Mouse (Mus musculus): Measurements from ENCODE around the gene Olfr958. TPM values are rescaled to one million over a fixed set of nuclear protein-coding genes. Genes with fewer than 3 reads are reported as not detected.

Olfr958 gene
- not detected in 2 replicates for polyA plus RNA-seq (2012; ENCODE audit: insufficient read depth, insufficient read length, low replicate concordance, missing spikeins)

DNA sequence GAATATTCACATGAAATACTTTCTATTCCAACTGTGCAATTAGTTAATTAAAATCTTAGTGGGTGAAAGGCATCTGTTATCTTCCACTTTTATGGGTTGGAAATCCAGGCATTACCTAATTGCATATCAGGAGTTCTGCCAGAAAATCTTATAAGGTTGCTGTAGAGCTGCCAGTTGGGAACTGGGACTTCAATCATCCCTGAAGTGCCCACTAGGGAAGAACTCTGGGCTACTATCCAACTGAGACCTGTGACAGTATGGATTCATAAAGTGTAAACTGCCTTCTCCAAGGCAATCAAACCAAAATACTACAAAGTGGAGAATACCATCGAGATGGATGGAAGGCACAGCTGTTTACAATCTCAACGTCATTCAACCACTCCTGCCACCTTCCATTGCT lies at the start of gene Olfr958:
Gene Olfr958 (minus strand): TSS at position 109 of the 400 bp plus-strand sequence.
- WGBS: 59% methylated on average over 2 of the region's 2 CpGs
- H3K4me1 ChIP-seq (ENCODE audit: control insufficient read depth, insufficient read depth, low read length): no peaks in the 10 kb centered on the region
- TF ChIP-seq CTCF (IDR thresholded peaks at IDR 0.05; ENCODE audit: insufficient read depth, low read depth, low read length) (no peak), POLR2A (IDR thresholded peaks at IDR 0.05; ENCODE audit: insufficient read depth, low read depth, low read length) (no peak)
- H3K4me3 ChIP-seq (ENCODE audit: insufficient read depth, low read depth, low read length): no peak within 1 kb of the TSS
- H3K27ac ChIP-seq (ENCODE audit: insufficient read depth, low read depth, low read length): no peak within 1 kb of the TSS

DNA sequence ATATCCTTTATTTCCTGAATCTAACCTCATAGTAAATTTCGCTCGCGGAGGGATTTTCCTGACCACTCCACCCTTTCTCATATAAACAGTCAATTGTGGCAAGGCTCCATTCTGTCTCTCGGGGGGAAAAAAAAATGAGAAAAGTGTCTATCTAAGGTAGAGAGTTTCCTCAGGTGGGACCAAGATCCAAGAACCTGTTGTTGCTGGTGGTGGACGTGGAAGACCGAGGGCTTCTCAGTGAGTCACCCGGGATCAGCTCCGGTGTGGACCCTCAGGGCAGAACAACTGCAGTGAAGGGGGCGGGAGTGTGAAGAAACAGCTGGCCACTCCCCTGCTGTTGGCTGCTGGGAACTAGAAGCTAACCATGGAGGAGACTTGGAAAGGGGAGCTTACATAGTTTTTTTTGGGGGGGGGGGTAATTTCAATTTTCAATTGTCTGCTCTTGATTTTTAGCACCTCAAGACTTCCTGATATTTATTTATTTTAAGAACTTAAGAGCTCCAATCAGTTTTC lies 49.5 kb upstream of the Olfr958 start:
- Histone ChIP-seq H3K27ac (ENCODE audit: insufficient read depth, low read depth, low read length) (no peak overlapping the region), H3K4me1 (ENCODE audit: control insufficient read depth, insufficient read depth, low read length) (peaks cover 2% of the 10 kb centered on the region; the same call in 1 of the 2 replicates), H3K4me3 (ENCODE audit: insufficient read depth, low read depth, low read length) (peak overlapping the region; percentile 45)
- TF ChIP-seq POLR2A (IDR thresholded peaks at IDR 0.05; ENCODE audit: insufficient read depth, low read depth, low read length): no peak
- no peak for TF ChIP-seq CTCF (IDR thresholded peaks at IDR 0.05; ENCODE audit: insufficient read depth, low read depth, low read length)
- under 1% methylated on average over 9 of the region's 9 CpGs for WGBS

DNA sequence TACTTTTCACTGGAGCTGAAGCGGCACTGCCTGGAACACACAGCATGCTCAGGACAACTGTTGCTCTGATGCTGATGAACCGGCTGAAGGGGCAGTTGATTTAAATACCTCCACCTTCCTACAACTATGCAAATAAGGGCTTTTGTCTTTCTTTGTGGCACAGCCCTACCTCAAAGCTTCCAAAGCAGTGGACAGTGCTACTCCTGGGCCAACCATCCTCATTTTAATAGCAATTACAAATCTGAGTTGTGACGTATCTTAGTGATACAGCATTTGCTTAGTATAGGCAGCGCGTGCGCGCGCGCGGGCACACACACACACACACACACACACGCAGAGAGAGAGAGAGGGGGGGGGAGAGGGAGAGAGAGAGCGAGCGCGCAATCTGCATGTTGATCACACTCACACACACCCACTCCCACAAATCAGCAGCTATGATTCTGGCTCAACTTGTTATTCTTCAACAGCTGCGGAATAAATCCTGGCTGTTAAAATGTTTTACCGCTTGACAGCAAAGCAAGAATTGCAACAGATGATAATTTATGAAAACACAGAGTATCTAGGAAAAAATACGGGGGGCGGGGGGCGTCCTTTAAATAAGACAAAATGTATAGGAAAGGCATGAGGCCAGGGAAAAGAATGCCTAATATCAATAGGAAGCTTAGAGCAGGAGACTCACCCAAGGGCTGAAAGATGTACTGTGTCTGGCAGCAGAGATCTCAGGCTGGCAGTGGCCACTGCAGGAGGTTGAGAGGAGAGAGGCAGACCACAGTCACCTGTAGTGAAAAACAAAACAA lies 48.9 kb upstream of the Olfr958 start:
- H3K27ac ChIP-seq (ENCODE audit: insufficient read depth, low read depth, low read length): no peak overlapping the region
- 1% methylated on average over 19 of the region's 19 CpGs for WGBS
- H3K4me1 ChIP-seq (ENCODE audit: control insufficient read depth, insufficient read depth, low read length): peaks cover 2% of the 10 kb centered on the region; the same call in 1 of the 2 replicates

DNA sequence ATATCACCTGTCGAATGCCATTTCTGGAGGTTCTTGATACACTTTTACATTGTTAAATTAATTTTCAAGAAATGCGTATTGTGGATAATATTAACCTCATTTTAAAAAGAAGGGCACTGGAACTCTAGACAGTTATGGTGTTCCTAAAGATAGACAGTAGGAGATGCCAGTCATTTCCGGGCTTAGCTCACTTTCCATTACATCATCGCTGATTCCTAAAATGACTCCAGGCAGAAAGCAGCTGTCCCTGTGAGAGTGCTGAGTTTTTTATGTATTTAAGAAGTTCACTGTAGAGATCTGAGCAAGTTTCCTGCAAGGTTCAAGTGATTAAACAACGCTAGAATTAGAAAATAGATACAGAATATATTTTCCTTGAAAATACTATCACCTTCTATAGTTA lies 23.2 kb upstream of the Olfr958 start:
- Histone ChIP-seq H3K27ac (ENCODE audit: insufficient read depth, low read depth, low read length) (no peak overlapping the region), H3K4me3 (ENCODE audit: insufficient read depth, low read depth, low read length) (no peak overlapping the region), H3K4me1 (ENCODE audit: control insufficient read depth, insufficient read depth, low read length) (no peaks in the 10 kb centered on the region)
- 92% methylated on average over 5 of the region's 5 CpGs for WGBS
- no peak for TF ChIP-seq CTCF (IDR thresholded peaks at IDR 0.05; ENCODE audit: insufficient read depth, low read depth, low read length)
- TF ChIP-seq POLR2A (IDR thresholded peaks at IDR 0.05; ENCODE audit: insufficient read depth, low read depth, low read length): no peak

More for the DNA sequence above, 48.9 kb upstream of the Olfr958 start:
- no peak for TF ChIP-seq POLR2A (IDR thresholded peaks at IDR 0.05; ENCODE audit: insufficient read depth, low read depth, low read length)
- no peak for TF ChIP-seq CTCF (IDR thresholded peaks at IDR 0.05; ENCODE audit: insufficient read depth, low read depth, low read length)
- peak overlapping the region; percentile 45 for H3K4me3 ChIP-seq (ENCODE audit: insufficient read depth, low read depth, low read length)

DNA sequence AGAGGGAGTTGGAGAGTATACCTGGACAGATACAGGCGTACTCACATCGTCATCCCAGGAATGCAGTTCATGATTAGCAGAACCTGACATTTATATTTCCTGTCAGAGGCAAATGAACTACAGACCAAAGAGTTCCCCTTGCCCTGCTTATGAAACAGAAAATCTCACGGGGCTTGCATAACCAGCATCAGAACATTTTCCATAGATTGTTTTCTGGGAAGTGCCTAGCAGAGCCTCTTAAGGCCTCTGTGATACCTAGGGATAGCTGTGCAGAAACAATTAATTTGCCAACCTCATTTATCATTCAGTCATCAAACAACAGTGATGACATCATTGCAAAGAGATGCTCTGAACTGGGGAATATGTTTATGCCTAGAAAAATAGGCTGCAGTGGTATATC lies 21.6 kb upstream of the Olfr958 start, which contains the start of gene Olfr959:
Gene Olfr959 (minus strand): TSS at position 101 of the 400 bp plus-strand sequence.
- no peak within 1 kb of the TSS for H3K4me3 ChIP-seq (ENCODE audit: insufficient read depth, low read depth, low read length)
- no peak for TF ChIP-seq CTCF (IDR thresholded peaks at IDR 0.05; ENCODE audit: insufficient read depth, low read depth, low read length)
- TF ChIP-seq POLR2A (IDR thresholded peaks at IDR 0.05; ENCODE audit: insufficient read depth, low read depth, low read length): no peak
- no peak within 1 kb of the TSS for H3K27ac ChIP-seq (ENCODE audit: insufficient read depth, low read depth, low read length)
- 91% methylated on average over 3 of the region's 3 CpGs for WGBS
- H3K4me1 ChIP-seq (ENCODE audit: control insufficient read depth, insufficient read depth, low read length): no peaks in the 10 kb centered on the region

DNA sequence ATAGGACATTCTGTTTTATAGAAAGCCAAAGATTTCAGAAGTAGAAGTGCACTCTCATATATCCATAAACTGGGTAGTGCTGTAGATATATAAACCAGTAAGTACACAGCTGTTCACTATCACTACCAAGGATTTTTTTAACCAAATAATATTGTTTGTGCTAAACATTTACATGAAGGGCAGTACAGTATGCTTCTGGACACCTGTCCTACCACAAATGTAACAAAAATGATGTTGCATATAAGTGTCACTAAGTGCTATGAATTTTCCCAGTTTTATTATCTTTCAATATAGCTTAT lies 4.4 kb upstream of the Olfr958 start:
- no peak overlapping the region for H3K27ac ChIP-seq (ENCODE audit: insufficient read depth, low read depth, low read length)
- no peak overlapping the region for H3K4me3 ChIP-seq (ENCODE audit: insufficient read depth, low read depth, low read length)
- TF ChIP-seq POLR2A (IDR thresholded peaks at IDR 0.05; ENCODE audit: insufficient read depth, low read depth, low read length): no peak
- TF ChIP-seq CTCF (IDR thresholded peaks at IDR 0.05; ENCODE audit: insufficient read depth, low read depth, low read length): no peak
- no peaks in the 10 kb centered on the region for H3K4me1 ChIP-seq (ENCODE audit: control insufficient read depth, insufficient read depth, low read length)

DNA sequence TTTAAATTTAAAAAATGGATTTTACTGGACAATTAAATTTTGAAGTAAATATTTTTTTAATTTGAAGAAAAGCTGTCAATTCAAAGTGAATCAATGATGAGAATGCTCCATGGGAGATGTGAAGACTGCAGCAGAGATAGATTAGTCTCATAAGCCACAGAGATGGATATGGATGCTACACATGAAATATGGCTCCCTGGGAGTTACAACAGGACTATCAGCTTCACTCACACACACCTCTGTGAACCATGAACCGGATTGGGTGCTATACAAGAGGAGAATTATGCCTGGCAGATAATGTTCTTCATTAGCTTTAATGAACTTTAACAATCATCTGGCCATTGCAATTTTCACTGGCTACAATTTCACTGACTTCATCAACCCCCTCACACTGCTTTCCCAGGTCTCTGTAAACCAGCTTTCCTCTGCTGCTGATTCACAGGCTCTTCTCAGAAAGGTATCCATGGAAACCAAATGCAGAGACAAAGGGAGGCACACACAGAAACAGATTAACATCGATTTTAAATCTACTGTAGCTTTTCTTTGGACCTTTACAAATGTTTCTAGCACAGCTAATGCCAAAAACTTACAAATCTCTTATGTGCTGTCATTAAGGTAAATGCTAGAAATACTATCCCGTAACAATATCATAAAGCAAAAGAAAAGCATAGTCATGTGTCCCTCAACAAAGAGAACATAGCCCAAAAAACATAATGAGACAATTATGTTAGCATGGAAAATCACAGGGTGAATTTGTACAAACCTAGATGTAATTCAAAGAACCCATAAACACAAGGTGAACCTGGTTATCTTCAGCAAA lies 3.9 kb upstream of the Olfr958 start:
- Histone ChIP-seq H3K27ac (ENCODE audit: insufficient read depth, low read depth, low read length) (no peak overlapping the region), H3K4me3 (ENCODE audit: insufficient read depth, low read depth, low read length) (no peak overlapping the region), H3K4me1 (ENCODE audit: control insufficient read depth, insufficient read depth, low read length) (no peaks in the 10 kb centered on the region)
- TF ChIP-seq CTCF (IDR thresholded peaks at IDR 0.05; ENCODE audit: insufficient read depth, low read depth, low read length) (no peak), POLR2A (IDR thresholded peaks at IDR 0.05; ENCODE audit: insufficient read depth, low read depth, low read length) (no peak)
- 15% methylated on average over 3 of the region's 3 CpGs for WGBS

DNA sequence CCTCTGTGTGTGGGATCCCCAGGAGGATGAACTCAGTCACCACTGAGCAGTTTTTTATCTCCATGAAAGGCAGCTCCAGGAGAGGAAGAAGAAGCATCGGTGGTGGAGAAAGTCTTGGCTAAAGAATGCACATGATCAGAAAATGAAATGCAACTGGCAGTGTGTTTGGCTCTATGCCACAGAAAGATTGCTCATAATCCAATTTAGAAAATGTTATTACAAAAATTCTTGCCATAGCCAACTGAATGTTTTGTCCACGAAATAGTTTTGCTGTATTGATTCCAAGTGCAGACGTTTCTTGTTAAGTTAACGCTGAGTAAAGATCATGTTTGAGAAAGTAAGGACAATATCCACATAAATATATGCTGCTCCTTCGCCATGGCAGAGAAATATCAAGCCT lies 3.0 kb downstream of the Olfr958 start:
- no peak overlapping the region for H3K27ac ChIP-seq (ENCODE audit: insufficient read depth, low read depth, low read length)
- 64% methylated on average over 5 of the region's 5 CpGs for WGBS
- TF ChIP-seq POLR2A (IDR thresholded peaks at IDR 0.05; ENCODE audit: insufficient read depth, low read depth, low read length) (no peak), CTCF (IDR thresholded peaks at IDR 0.05; ENCODE audit: insufficient read depth, low read depth, low read length) (no peak)
- no peak overlapping the region for H3K4me3 ChIP-seq (ENCODE audit: insufficient read depth, low read depth, low read length)
- no peaks in the 10 kb centered on the region for H3K4me1 ChIP-seq (ENCODE audit: control insufficient read depth, insufficient read depth, low read length)

All from olfactory bulb, adult 2 months (tissue).